Comparison of ENCODE assay signal across 9 mouse cellular contexts in genomic region chr5:124496614-124497514, GRCm38 (mm10). TPM values are rescaled to one million over a fixed set of nuclear protein-coding genes. Genes with fewer than 3 reads are reported as not detected.
A peak's percentile ranks its signal among the peaks of the same experiment; 100 is the strongest.
DNase-seq lines count a peak whose midpoint lies in the region; ATAC-seq and TF ChIP-seq lines count a peak whose summit lies in the region.
"Had no signal": no experiment of that assay in that cellular context is flagged by ENCODE, and none has a peak within 500 bp of the region (broad histone marks: within the 10 kb centered on the region; RNA-seq: fewer than 3 reads in every experiment).

No protein-coding gene starts in this region.

- no peak overlapping the region; the same call in 1 of the 2 replicates for H3K4me3 ChIP-seq in G1E (ENCODE audit: low read depth, low read length)
- no peak overlapping the region for H3K4me3 ChIP-seq in liver, embryonic 12.5 days

- peak; percentile 67 to 70 for DNase-seq in B cell, adult 2 months
- peak; percentile 53 for DNase-seq in G1E (ENCODE audit: low spot score)
- DNase-seq in adrenal gland, postnatal 25 days, result no peak
- no peak for DNase-seq in adrenal gland, postnatal 14 days
- no peak for DNase-seq in heart, postnatal 36 days
- DNase-seq in cerebellum, postnatal 25 days, result no peak

- TF ChIP-seq CTCF in G1E (IDR thresholded peaks at IDR 0.05; ENCODE audit: low read depth, low read length), result no peak

- 41% methylated on average over 15 of the region's 15 CpGs for WGBS in liver, embryonic 12.5 days (ENCODE audit: insufficient replicate concordance)

- H3K4me1 ChIP-seq in G1E (ENCODE audit: insufficient read depth, low read depth, low read length), result peaks cover 34% of the 10 kb centered on the region
- H3K4me1 ChIP-seq in liver, embryonic 12.5 days, result peaks cover 32% of the 10 kb centered on the region

- ATAC-seq in G1E (ENCODE audit: extremely low read depth, insufficient number of reproducible peaks, low FRiP score, poor library complexity, severe bottlenecking), result peak; percentile 72
- ATAC-seq in liver, embryonic 12.5 days, result no peak
- ATAC-seq in megakaryocyte-erythroid progenitor cell, adult 5-6 weeks (replicated peaks; ENCODE audit: low FRiP score, low TSS enrichment, poor library complexity, severe bottlenecking), result peak; percentile 40; the same call in 1 of the 2 replicates

- peak overlapping the region; percentile 35 for H3K4me2 ChIP-seq in liver, embryonic 12.5 days

- peaks cover 29% of the 10 kb centered on the region for H3K36me3 ChIP-seq in G1E (replicated peaks)
- peaks cover 20% of the 10 kb centered on the region for H3K36me3 ChIP-seq in liver, embryonic 12.5 days

- intact Hi-C loops in heart, postnatal 36 days (cut with DNase I), result no loop called here

- no peak overlapping the region for H3K27ac ChIP-seq in liver, embryonic 12.5 days

- H3K9me3 ChIP-seq in G1E (replicated peaks), result no peaks in the 10 kb centered on the region
- no peaks in the 10 kb centered on the region for H3K9me3 ChIP-seq in liver, embryonic 12.5 days (replicated peaks)
- H3K9me3 ChIP-seq: hindbrain, embryonic 10.5 days had no signal

- no peak overlapping the region; the same call in 1 of the 2 replicates for H3K9ac ChIP-seq in liver, embryonic 12.5 days

- peaks cover 18% of the 10 kb centered on the region for H3K27me3 ChIP-seq in G1E (ENCODE audit: insufficient read depth, low read length)
- no peaks in the 10 kb centered on the region for H3K27me3 ChIP-seq in liver, embryonic 12.5 days (replicated peaks)

RNA-seq across cellular contexts. Expression of gene Snrnp35, which starts 13.9 kb away (rescaled TPM):
- total RNA-seq in G1E (2014; fragmentation: Nextera tagmentation) (8.1 and 10.2 TPM in 2 replicates), G1E (2017) (9.8 and 10.1 TPM in 2 replicates)
- polyA plus RNA-seq in G1E (2012), result 24.4 and 26.6 TPM in 2 replicates
- polyA plus RNA-seq in liver, embryonic 12.5 days (2016; fragmentation: Nextera tagmentation; extraction: Ambion mirVana), result 17.8 and 18.3 TPM in 2 replicates
- total RNA-seq in megakaryocyte-erythroid progenitor cell, adult 5-6 weeks (2014; fragmentation: Nextera tagmentation), result 6.1 and 9.4 TPM in 2 replicates
- total RNA-seq in megakaryocyte-erythroid progenitor cell, adult 5-6 weeks (2017), result 3.2 and 11.1 TPM in 2 replicates
- total RNA-seq in adrenal gland, postnatal 25 days (2021), result 20.7 TPM in 2 replicates
- total RNA-seq in adrenal gland, postnatal 14 days (2021), result 13.4 and 18.4 TPM in 2 replicates
- total RNA-seq in heart, postnatal 36 days (2021), result 10 to 100 TPM in 1 of 2 experiments, 1 to 10 TPM in 1; 9.7 to 18.2 TPM

RNA-seq across cellular contexts. Expression of gene Rilpl2, which starts 18.7 kb away (rescaled TPM):
- 7.8 and 10.5 TPM in 2 replicates for total RNA-seq in G1E (2014; fragmentation: Nextera tagmentation)
- total RNA-seq in G1E (2017), result 17.3 and 21.4 TPM in 2 replicates
- polyA plus RNA-seq in G1E (2012), result 28.3 and 30.3 TPM in 2 replicates
- 9.4 and 11.5 TPM in 2 replicates for polyA plus RNA-seq in liver, embryonic 12.5 days (2016; fragmentation: Nextera tagmentation; extraction: Ambion mirVana)
- 16.1 and 18.0 TPM in 2 replicates for total RNA-seq in megakaryocyte-erythroid progenitor cell, adult 5-6 weeks (2014; fragmentation: Nextera tagmentation)
- total RNA-seq in megakaryocyte-erythroid progenitor cell, adult 5-6 weeks (2017), result 13.8 and 19.0 TPM in 2 replicates
- 27.0 TPM in 2 replicates for total RNA-seq in adrenal gland, postnatal 25 days (2021)
- total RNA-seq in adrenal gland, postnatal 14 days (2021), result 21.2 and 23.9 TPM in 2 replicates
- 1 to 10 TPM; 7.9 to 9.9 TPM for total RNA-seq in heart, postnatal 36 days (2021)

RNA-seq across cellular contexts. Expression of gene Rilpl1, which starts 34.3 kb away (rescaled TPM):
- total RNA-seq in G1E (2014; fragmentation: Nextera tagmentation) (0.38 TPM in 1 of 2 replicates, not detected in the other), G1E (2017) (0.98 and 0.99 TPM in 2 replicates)
- polyA plus RNA-seq in G1E (2012), result 0.41 and 0.52 TPM in 2 replicates
- polyA plus RNA-seq in liver, embryonic 12.5 days (2016; fragmentation: Nextera tagmentation; extraction: Ambion mirVana), result 4.5 and 4.9 TPM in 2 replicates
- 2.4 TPM in 1 of 2 replicates, not detected in the other for total RNA-seq in megakaryocyte-erythroid progenitor cell, adult 5-6 weeks (2014; fragmentation: Nextera tagmentation)
- 2.2 and 6.6 TPM in 2 replicates for total RNA-seq in megakaryocyte-erythroid progenitor cell, adult 5-6 weeks (2017)
- 15.1 and 17.7 TPM in 2 replicates for total RNA-seq in adrenal gland, postnatal 25 days (2021)
- total RNA-seq in adrenal gland, postnatal 14 days (2021), result 15.8 and 18.1 TPM in 2 replicates
- total RNA-seq in heart, postnatal 36 days (2021), result 100 to 1,000 TPM; 209 to 229 TPM

RNA-seq across cellular contexts. Expression of gene Tmed2, which starts 43.6 kb away (rescaled TPM):
- 548 and 656 TPM in 2 replicates for total RNA-seq in G1E (2014; fragmentation: Nextera tagmentation)
- 369 and 478 TPM in 2 replicates for total RNA-seq in G1E (2017)
- 114 and 167 TPM in 2 replicates for polyA plus RNA-seq in G1E (2012)
- polyA plus RNA-seq in liver, embryonic 12.5 days (2016; fragmentation: Nextera tagmentation; extraction: Ambion mirVana), result 394 and 403 TPM in 2 replicates
- total RNA-seq in megakaryocyte-erythroid progenitor cell, adult 5-6 weeks (2014; fragmentation: Nextera tagmentation), result 300 and 349 TPM in 2 replicates
- total RNA-seq in megakaryocyte-erythroid progenitor cell, adult 5-6 weeks (2017), result 809 and 870 TPM in 2 replicates
- 186 and 197 TPM in 2 replicates for total RNA-seq in adrenal gland, postnatal 25 days (2021)
- 200 and 212 TPM in 2 replicates for total RNA-seq in adrenal gland, postnatal 14 days (2021)
- 100 to 1,000 TPM; 174 to 177 TPM for total RNA-seq in heart, postnatal 36 days (2021)

RNA-seq across cellular contexts. Expression of gene Ddx55, which starts 55.8 kb away (rescaled TPM):
- total RNA-seq in G1E (2014; fragmentation: Nextera tagmentation), result 25.6 and 26.0 TPM in 2 replicates
- total RNA-seq in G1E (2017), result 21.7 and 21.8 TPM in 2 replicates
- polyA plus RNA-seq in G1E (2012), result 17.5 and 23.1 TPM in 2 replicates
- polyA plus RNA-seq in liver, embryonic 12.5 days (2016; fragmentation: Nextera tagmentation; extraction: Ambion mirVana), result 11.9 and 12.4 TPM in 2 replicates
- total RNA-seq in megakaryocyte-erythroid progenitor cell, adult 5-6 weeks (2014; fragmentation: Nextera tagmentation), result 27.4 and 28.9 TPM in 2 replicates
- total RNA-seq in megakaryocyte-erythroid progenitor cell, adult 5-6 weeks (2017), result 24.3 and 27.6 TPM in 2 replicates
- total RNA-seq in adrenal gland, postnatal 25 days (2021), result 14.8 and 15.5 TPM in 2 replicates
- 12.0 and 16.3 TPM in 2 replicates for total RNA-seq in adrenal gland, postnatal 14 days (2021)
- total RNA-seq in heart, postnatal 36 days (2021), result 1 to 10 TPM; 4.0 to 6.1 TPM

Comparison
In these comparisons a context has a peak if more than half of its experiments do, and no peak if none do; other contexts are left out.
1. DNase-seq: peak in B cell, adult 2 months (2 of 2) and G1E (single experiment); none in adrenal gland, postnatal 25 days (single experiment), adrenal gland, postnatal 14 days (single experiment), heart, postnatal 36 days (0 of 2) and cerebellum, postnatal 25 days (0 of 2).
2. RNA of gene Rilpl1, which starts 34.3 kb away (total RNA-seq): 209 to 229 TPM in heart, postnatal 36 days; 15.1 to 17.7 TPM in adrenal gland, postnatal 25 days, 15.8 to 18.1 TPM in adrenal gland, postnatal 14 days, 2.2 to 6.6 TPM in megakaryocyte-erythroid progenitor cell, adult 5-6 weeks and 0.38 to 0.99 TPM in G1E; every median in the first group is over 10 times any median in the second.